Mouse (Mus musculus) small intestine, adult 2 months (tissue): ENCODE measurements around the gene Gm21060.

Source experiments
- CTCF ChIP-seq: fragments of 200-500 bp; IDR thresholded peaks from 2 replicates; pipeline ENCODE4 v1.5.1; 2012; ENCODE audit warnings: low read depth, mild to moderate bottlenecking, control low read depth, inconsistent platforms, low read length, moderate library complexity, mixed read lengths; ENCODE audit not compliant: insufficient replicate concordance, insufficient read length; ENCODE audit errors: extremely low read depth
- POLR2A ChIP-seq: fragments of 200-500 bp; IDR thresholded peaks from 2 replicates; pipeline ENCODE4 v1.6.1; 2012; ENCODE audit warnings: low read depth, mild to moderate bottlenecking, control low read depth, inconsistent platforms, low read length, moderate library complexity

DNA sequence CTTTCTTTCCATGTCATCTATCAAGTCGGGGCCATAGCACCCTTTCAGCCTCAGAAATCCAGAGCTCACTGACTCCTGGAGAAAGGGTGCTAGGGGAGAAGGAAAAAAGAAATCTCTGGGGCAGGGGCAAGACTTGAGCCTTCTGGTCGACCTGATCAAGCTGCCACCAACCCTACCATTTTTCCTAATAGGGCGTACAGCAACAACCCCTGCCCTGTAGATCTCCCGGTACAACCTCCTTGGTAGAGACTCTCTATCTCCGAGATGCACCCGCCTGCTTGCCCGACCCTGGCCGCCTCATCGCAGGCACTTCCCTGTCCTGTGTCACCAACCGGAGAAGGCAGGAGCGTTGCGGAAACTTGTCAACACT, 30.6 kb downstream of the Gm21060 start:
- TF ChIP-seq POLR2A = no peak
- no peak for TF ChIP-seq CTCF
